Mouse (Mus musculus) CH12.LX (cell line): ENCODE data around the gene 4930402H24Rik.

Experiments used
- CTCF ChIP-seq, 2 experiments: IDR thresholded peaks in 1 of 2; conservative IDR thresholded peaks in 1 of 2; 2 replicates each; pipeline ENCODE4 v1.5.1; 2011 to 2012; ENCODE audit warnings: low read depth in 2 of 2, low read length in 2 of 2, improper control_type of control experiment in 1 of 2, inconsistent platforms in 1 of 2, mild to moderate bottlenecking in 1 of 2, moderate library complexity in 1 of 2
- POLR2A ChIP-seq: IDR thresholded peaks from 2 replicates; pipeline ENCODE4 v1.6.1; 2011; ENCODE audit warnings: low read depth, mild to moderate bottlenecking, improper control_type of control experiment, low read length
- USF1 ChIP-seq: IDR thresholded peaks from 2 replicates; pipeline ENCODE4 v1.6.1; 2014; ENCODE audit warnings: low read depth, mild to moderate bottlenecking, inconsistent platforms, low read length, improper control_type of control experiment
- ZC3H11A ChIP-seq: IDR thresholded peaks from 2 replicates; pipeline ENCODE4 v1.6.1; 2012; ENCODE audit warnings: low read depth, mild to moderate bottlenecking, inconsistent platforms, low read length, improper control_type of control experiment

- TF ChIP-seq USF1 (no peak), CTCF (conservative IDR thresholded peaks at IDR 0.05 in 1 of 2, IDR thresholded peaks at IDR 0.05 in 1 of 2; ENCODE audit: low read depth in 2 of 2, low read length in 2 of 2) (no peak), POLR2A (no peak), ZC3H11A (no peak)
Measured at GRCm38 (mm10) chr2:130813729-130814128, 92.5 kb downstream of the 4930402H24Rik start.
